Mouse (Mus musculus): Measurements from ENCODE around the gene Plcb3.

DNA sequence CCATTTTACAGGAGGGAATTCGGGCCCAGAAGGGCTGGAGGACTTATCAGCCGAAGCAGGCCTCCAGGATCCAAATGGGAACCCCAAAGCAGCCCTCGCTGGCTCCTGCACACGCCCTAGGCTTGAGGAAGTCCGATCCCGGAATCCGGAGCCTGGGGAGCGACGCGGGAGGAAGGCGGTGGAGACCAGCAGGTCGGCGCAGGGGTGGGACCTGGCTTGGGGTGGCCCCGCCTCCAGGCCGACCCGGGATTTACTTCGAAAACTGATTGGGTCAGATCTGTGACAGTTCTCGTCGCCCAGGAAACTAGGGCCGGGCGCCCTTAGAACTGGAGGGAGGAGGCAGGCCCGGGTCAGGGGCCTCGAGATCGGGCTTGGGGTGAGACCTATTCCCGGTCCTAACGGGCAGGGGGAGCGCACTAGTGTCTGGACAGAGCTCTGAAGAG is 34.0 kb downstream of the Plcb3 start, which contains the start of gene Gpr137:
- no peak for TF ChIP-seq CTCF (IDR thresholded peaks at IDR 0.05; ENCODE audit: low read depth, low read length)
- no peak for TF ChIP-seq GATA1 (IDR thresholded peaks at IDR 0.05; ENCODE audit: borderline replicate concordance, low read length)
- TF ChIP-seq POLR2AphosphoS5 (IDR thresholded peaks at IDR 0.05; ENCODE audit: insufficient replicate concordance, low read depth, low read length): no peak
- TF ChIP-seq TAL1 (conservative IDR thresholded peaks at IDR 0.05; ENCODE audit: low read depth, low read length): no peak
